Mouse (Mus musculus) thymus, adult 2 months (tissue): Measurements from ENCODE around the gene Nisch.

ENCODE experiments used
- CTCF ChIP-seq: fragments of 200-500 bp; IDR thresholded peaks from 2 replicates; pipeline ENCODE4 v1.5.1; 2012; ENCODE audit warnings: mild to moderate bottlenecking, control low read depth, low read length, moderate library complexity, borderline replicate concordance; ENCODE audit not compliant: control insufficient read depth, poor library complexity, insufficient read depth; ENCODE audit errors: extremely low read depth
- POLR2A ChIP-seq: fragments of 200-500 bp; IDR thresholded peaks from 2 replicates; pipeline ENCODE4 v1.6.1; 2012; ENCODE audit warnings: mild to moderate bottlenecking, low read length, control low read depth, moderate library complexity; ENCODE audit not compliant: control insufficient read depth, poor library complexity, insufficient read depth; ENCODE audit errors: extremely low read depth

- TF ChIP-seq POLR2A (no peak), CTCF (no peak)
These were observed 83.6 kb downstream of the Nisch start for GRCm38 (mm10) chr14:31133023-31133665.
